Mouse (Mus musculus) olfactory bulb, adult 2 months (tissue): ENCODE data around the gene Iqcf1. TPM values are rescaled to one million over a fixed set of nuclear protein-coding genes. Genes with fewer than 3 reads are reported as not detected.
"Not testable (repeated sequence)": the region's sequence is repeated elsewhere in the genome, so short reads cannot be mapped to it uniquely, and the experiment has no call there.

ENCODE experiments used
- H3K27ac ChIP-seq: fragments of 200-500 bp; 2 replicates; pipeline ENCODE4 v1.5.1; 2012; ENCODE audit warnings: low read depth, low read length; ENCODE audit not compliant: insufficient read depth
- H3K4me1 ChIP-seq: fragments of 200-500 bp; 2 replicates; pipeline ENCODE4 v1.6.1; 2012; ENCODE audit warnings: low read length; ENCODE audit not compliant: control insufficient read depth, insufficient read depth
- H3K4me3 ChIP-seq: fragments of 200-500 bp; 2 replicates; pipeline ENCODE4 v1.5.1; 2012; ENCODE audit warnings: mild to moderate bottlenecking, low read depth, low read length, moderate library complexity; ENCODE audit not compliant: insufficient read depth
- CTCF ChIP-seq: fragments of 200-500 bp; IDR thresholded peaks from 2 replicates; pipeline ENCODE4 v1.5.1; 2012; ENCODE audit warnings: low read depth, mild to moderate bottlenecking, low read length, moderate library complexity; ENCODE audit not compliant: insufficient read depth
- POLR2A ChIP-seq: fragments of 200-500 bp; IDR thresholded peaks from 2 replicates; pipeline ENCODE4 v1.6.1; 2012; ENCODE audit warnings: mild to moderate bottlenecking, low read depth, low read length, moderate library complexity; ENCODE audit not compliant: insufficient read depth
- WGBS: fragments of 180-500 bp; shearing (Covaris S2); methylation state at CpG from one replicate; pipeline ENCODE4 v1.1.7; 2018; 5-methylcytosine and 5-hydroxymethylcytosine counted together
- polyA plus RNA-seq: library from polyadenylated mRNA; stranded (reverse); fragments of >200 nt; gene quantifications from 2 replicates; pipeline ENCODE4 v1.2.4, GENCODE M21; 2012; ENCODE audit warnings: low replicate concordance; ENCODE audit not compliant: missing spikeins, insufficient read depth, insufficient read length

The Iqcf1 gene
- polyA plus RNA-seq, 1 experiment: not detected

GRCm38 (mm10) chr9:106477649-106478048 is 22.1 kb upstream of the Iqcf1 start:
- peaks cover 31% of the 10 kb centered on the region for H3K4me1 ChIP-seq
- 3% methylated on average over 16 of the region's 16 CpGs for WGBS
- no peak for TF ChIP-seq CTCF
- TF ChIP-seq POLR2A: no peak
- peak overlapping the region; percentile 56 for H3K4me3 ChIP-seq
- no peak overlapping the region for H3K27ac ChIP-seq

DNA sequence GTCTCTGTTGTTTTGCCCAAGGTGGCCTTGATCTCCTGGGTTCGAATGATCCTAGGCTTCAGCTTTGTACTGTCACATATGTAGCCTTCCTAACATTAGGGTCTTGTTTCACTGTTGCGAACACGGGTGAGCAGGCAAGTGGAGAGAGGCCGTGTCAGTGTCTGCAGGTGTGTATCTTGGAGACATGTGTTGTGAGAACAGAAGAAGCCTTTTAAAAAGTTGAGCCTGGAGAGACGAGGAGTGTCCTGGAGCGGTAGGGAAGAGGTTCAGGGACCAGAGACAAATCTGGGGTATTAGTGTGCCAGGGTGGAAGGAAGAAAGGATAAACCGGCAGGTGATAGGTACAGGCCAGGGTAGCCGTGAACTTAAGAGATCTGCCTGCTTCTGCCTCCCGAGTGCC is 21.7 kb upstream of the Iqcf1 start:
- Histone ChIP-seq H3K4me1 (peaks cover 30% of the 10 kb centered on the region), H3K4me3 (peak overlapping the region; percentile 56), H3K27ac (no peak overlapping the region)
- 81% methylated on average over 9 of the region's 9 CpGs for WGBS
- TF ChIP-seq POLR2A (no peak), CTCF (no peak)

GRCm38 (mm10) chr9:106480541-106480940 is 19.2 kb upstream of the Iqcf1 start:
- 94% methylated on average over 7 of the region's 7 CpGs for WGBS
- Histone ChIP-seq H3K4me1 (peaks cover 18% of the 10 kb centered on the region), H3K4me3 (no peak overlapping the region), H3K27ac (no peak overlapping the region)
- TF ChIP-seq CTCF (no peak), POLR2A (no peak)

DNA sequence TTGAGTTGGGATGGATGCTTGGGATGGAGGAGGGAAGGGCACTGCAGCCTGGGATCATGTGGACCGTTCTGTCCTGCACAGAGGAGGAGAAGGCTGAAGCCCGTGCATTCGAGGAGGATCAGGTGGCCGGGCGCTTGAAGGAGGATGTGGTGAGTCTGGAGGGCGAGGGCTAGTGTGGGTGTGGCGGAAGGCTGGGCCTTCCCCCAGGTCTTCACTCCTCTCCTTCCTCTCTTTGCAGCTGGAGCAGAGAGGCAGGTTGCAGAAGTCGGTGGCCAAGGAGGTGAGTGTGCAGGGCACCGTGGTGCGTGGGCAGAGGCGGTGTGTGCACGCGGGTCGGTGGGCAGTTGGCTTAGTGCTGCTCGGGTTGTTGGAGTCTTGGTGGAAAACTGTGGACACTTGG is 18.7 kb upstream of the Iqcf1 start:
- TF ChIP-seq CTCF (no peak), POLR2A (no peak)
- Histone ChIP-seq H3K27ac (no peak overlapping the region), H3K4me3 (no peak overlapping the region), H3K4me1 (peaks cover 13% of the 10 kb centered on the region)
- WGBS: 95% methylated on average over 15 of the region's 15 CpGs

GRCm38 (mm10) chr9:106481676-106482075 is 18.1 kb upstream of the Iqcf1 start:
- peaks cover 7% of the 10 kb centered on the region for H3K4me1 ChIP-seq
- H3K4me3 ChIP-seq: no peak overlapping the region
- TF ChIP-seq POLR2A (no peak), CTCF (no peak)
- 92% methylated on average over 13 of the region's 13 CpGs for WGBS
- no peak overlapping the region for H3K27ac ChIP-seq

DNA sequence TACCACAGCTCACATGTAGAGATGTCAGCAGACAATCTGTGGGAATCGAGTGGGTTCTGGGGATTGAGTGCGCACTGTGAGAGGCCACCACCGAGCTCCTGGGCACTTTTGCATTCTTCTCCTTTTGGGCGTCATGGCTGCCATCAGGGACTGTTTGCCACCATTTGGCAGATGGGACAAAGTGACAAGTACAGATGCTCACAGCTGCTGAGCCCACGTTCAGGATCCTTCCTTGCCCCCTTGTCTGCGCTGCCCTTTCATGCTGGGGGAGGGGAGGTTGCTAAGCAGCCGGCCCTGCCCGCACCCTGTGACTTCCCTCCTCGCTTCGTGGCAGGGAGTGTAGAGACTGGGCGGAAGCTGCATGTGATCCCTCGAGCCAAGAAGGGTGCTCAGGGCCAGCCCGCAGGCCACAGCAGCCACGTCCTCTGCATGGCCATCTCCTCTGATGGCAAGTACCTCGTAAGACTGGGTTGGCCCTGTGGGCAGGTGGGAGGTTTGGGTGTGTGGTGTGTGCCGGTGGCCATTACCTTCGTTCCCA is 17.1 kb upstream of the Iqcf1 start:
- Histone ChIP-seq H3K4me1 (peaks cover 6% of the 10 kb centered on the region; the same call in 1 of the 2 replicates), H3K4me3 (no peak overlapping the region), H3K27ac (no peak overlapping the region)
- WGBS: 86% methylated on average over 17 of the region's 17 CpGs
- TF ChIP-seq POLR2A (no peak), CTCF (no peak)

DNA sequence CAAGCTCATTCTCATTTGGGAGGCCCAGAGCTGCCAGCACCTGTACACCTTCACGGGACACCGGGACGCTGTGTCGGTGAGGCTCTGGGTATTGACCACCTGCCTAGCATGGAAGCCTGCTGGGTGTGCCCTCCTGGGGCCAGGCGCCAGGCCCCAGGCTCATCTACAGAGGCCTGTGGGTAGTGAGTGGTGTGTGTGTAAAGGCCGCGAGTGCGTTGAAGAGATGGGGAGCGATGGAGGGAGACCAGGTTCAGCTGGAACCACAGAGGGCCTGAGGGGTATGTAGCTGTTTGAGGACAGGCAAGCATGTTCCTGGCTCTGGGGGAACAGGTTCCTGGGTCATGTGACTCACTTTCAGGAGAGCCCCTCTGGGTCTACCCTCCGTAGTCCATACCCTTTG is 16.6 kb upstream of the Iqcf1 start:
- Histone ChIP-seq H3K4me3 (no peak overlapping the region), H3K4me1 (peaks cover 4% of the 10 kb centered on the region; the same call in 1 of the 2 replicates), H3K27ac (no peak overlapping the region)
- TF ChIP-seq CTCF (no peak), POLR2A (no peak)
- WGBS: 98% methylated on average over 10 of the region's 10 CpGs

DNA sequence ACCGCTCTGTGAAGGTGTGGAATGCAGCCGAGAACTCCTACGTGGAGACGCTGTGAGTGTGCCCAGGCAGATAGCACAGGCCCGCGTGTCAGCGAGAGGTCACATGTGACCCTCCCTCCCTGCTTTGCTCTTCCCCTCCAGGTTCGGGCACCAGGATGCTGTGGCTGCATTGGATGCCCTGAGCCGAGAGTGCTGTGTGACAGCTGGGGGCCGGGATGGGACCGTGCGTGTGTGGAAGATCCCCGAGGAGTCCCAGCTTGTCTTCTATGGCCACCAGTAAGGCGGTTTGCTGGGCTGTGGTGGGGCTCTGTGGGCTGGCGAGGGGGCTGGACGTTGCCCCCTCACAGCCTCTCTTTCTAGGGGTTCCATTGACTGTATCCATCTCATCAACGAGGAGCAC is 16.2 kb upstream of the Iqcf1 start:
- 95% methylated on average over 17 of the region's 17 CpGs for WGBS
- Histone ChIP-seq H3K27ac (no peak overlapping the region), H3K4me1 (0 out of 2 replicates have a peak, but pooled peaks cover 2% of the 10 kb centered on the region), H3K4me3 (no peak overlapping the region)
- TF ChIP-seq POLR2A: no peak
- TF ChIP-seq CTCF: no peak

DNA sequence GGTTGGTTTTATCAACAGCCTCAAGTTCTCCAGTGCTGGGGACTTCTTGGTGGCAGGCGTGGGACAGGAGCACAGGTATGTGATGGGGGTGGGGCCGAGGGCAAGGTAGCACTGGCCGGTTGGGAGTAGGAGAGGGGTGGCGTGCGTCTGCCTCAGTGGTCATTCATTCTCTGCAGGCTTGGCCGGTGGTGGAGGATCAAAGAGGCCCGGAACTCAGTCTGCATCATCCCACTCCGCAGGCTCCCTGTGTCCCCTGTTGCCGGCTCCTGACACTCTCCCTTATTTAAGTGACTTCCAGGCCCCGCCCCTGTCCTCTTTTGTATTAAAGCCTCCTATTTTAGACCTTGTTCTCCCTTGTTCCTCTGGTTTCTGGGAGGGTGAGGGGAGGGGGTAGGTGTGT is 14.7 kb upstream of the Iqcf1 start:
- 74% methylated on average over 10 of the region's 10 CpGs for WGBS
- Histone ChIP-seq H3K27ac (no peak overlapping the region), H3K4me3 (no peak overlapping the region), H3K4me1 (0 out of 2 replicates have a peak, but pooled peaks cover 2% of the 10 kb centered on the region)
- TF ChIP-seq CTCF: no peak

DNA sequence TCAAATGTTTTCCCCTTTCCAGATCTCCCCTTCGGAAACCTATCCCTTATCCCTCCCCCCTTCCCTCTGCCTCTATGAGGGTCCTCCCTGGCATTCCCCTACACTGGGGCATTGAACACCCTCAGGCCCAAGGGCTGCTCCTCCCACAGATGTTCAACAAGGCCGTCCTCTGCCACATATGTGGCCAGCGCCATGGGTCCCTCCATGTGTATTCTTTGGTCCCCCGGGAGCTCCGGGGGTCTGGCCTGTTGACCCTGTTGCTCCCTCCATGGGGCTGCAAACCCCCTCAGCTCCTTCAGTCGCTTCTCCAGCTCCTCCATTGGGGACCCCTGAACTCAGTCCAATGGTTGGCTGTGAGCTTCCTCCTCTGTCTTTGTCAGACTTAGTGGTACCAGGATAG is 12.2 kb upstream of the Iqcf1 start:
- 87% methylated on average over 6 of the region's 6 CpGs for WGBS
- not testable (repeated sequence) for H3K27ac ChIP-seq, H3K4me3 ChIP-seq, H3K4me1 ChIP-seq
